Mouse (Mus musculus): ENCODE measurements around the gene Gtf2ird1. TPM values are rescaled to one million over a fixed set of nuclear protein-coding genes. Genes with fewer than 3 reads are reported as not detected.

Gtf2ird1 gene
- total RNA-seq, 2 experiments from 2014 or later: 5.5 to 23.1 TPM

Other genes starting within 250 kb of the Gtf2ird1 start
- 1.7 and 12.8 TPM in 2 replicates for gene Ncf1, start 227.1 kb downstream of the Gtf2ird1 start, total RNA-seq (2014; fragmentation: Nextera tagmentation)
- 3.3 and 3.9 TPM in 2 replicates for gene Ncf1, start 227.1 kb downstream of the Gtf2ird1 start, total RNA-seq (2017)
- 107 and 116 TPM in 2 replicates for gene Gtf2i, start 142.0 kb downstream of the Gtf2ird1 start, total RNA-seq (2014; fragmentation: Nextera tagmentation)
- 42.8 and 45.5 TPM in 2 replicates for gene Gtf2i, start 142.0 kb downstream of the Gtf2ird1 start, total RNA-seq (2017)
- gene Clip2, start 95.7 kb upstream of the Gtf2ird1 start, total RNA-seq (2014; fragmentation: Nextera tagmentation): 4.6 and 5.6 TPM in 2 replicates
- gene Clip2, start 95.7 kb upstream of the Gtf2ird1 start, total RNA-seq (2017): 7.0 and 8.3 TPM in 2 replicates
- not detected in 2 replicates for gene Syna, start 103.5 kb upstream of the Gtf2ird1 start, total RNA-seq (2014; fragmentation: Nextera tagmentation)
- not detected in 2 replicates for gene Syna, start 103.5 kb upstream of the Gtf2ird1 start, total RNA-seq (2017)
- 241 and 279 TPM in 2 replicates for gene Rfc2, start 124.7 kb upstream of the Gtf2ird1 start, total RNA-seq (2014; fragmentation: Nextera tagmentation)
- 113 and 125 TPM in 2 replicates for gene Rfc2, start 124.7 kb upstream of the Gtf2ird1 start, total RNA-seq (2017)
- 8.5 and 9.8 TPM in 2 replicates for gene Lat2, start 158.3 kb upstream of the Gtf2ird1 start, total RNA-seq (2014; fragmentation: Nextera tagmentation)
- gene Lat2, start 158.3 kb upstream of the Gtf2ird1 start, total RNA-seq (2017): 7.2 and 14.6 TPM in 2 replicates
- 253 and 273 TPM in 2 replicates for gene Eif4h, start 182.8 kb upstream of the Gtf2ird1 start, total RNA-seq (2014; fragmentation: Nextera tagmentation)
- gene Eif4h, start 182.8 kb upstream of the Gtf2ird1 start, total RNA-seq (2017): 220 and 233 TPM in 2 replicates
- 6.9 and 8.4 TPM in 2 replicates for gene Limk1, start 231.9 kb upstream of the Gtf2ird1 start, total RNA-seq (2014; fragmentation: Nextera tagmentation)
- gene Limk1, start 231.9 kb upstream of the Gtf2ird1 start, total RNA-seq (2017): 3.3 and 3.8 TPM in 2 replicates